Mouse (Mus musculus): ENCODE results near the gene Sec23a.
A peak's percentile ranks its signal among the peaks of the same experiment; 100 is the strongest.
"Not testable (repeated sequence)": the region's sequence is repeated elsewhere in the genome, so short reads cannot be mapped to it uniquely, and the experiment has no call there.

The Sec23a gene

GRCm38 (mm10) chr12:58981178-58981661 lies 30.6 kb downstream of the Sec23a start:
- not testable (repeated sequence) for DNase-seq

DNA sequence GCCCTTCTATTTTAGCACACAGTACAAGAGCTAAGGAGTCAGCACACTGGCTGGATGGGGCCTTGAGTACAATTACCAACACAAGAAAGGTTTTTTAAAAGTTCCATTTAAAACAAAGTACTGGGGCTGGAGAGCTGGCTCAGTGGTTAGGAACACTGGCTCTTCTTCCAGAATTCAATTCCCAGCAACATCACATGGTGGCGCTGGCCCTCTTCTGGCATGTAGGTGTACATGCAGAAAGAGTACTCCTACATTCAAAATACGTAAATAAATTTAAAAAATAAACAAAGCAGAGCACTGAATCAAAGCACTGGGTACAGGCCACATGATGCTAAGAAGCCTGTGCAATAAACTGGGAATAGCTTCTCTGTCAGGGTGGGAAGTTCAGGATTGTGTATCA lies 34.9 kb downstream of the Sec23a start:
- DNase-seq = no peak

DNA sequence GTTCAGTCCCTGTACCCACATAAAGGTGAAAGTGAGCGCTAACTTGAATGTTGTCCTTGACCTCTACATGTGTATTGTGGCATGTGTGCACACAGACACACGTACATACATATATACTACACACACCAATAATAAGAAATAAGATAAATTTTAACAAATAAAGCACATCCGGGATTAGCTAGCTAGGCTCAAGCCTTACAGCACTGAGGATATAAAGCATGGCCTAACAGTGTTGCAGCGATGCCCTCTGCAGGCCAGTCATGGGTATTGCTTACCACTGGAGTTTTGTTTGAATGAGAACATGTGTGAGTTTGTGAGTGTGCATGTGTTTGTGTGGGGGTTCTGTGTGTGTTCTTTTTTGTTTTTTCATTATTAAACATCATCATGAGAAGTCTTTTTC lies 47.2 kb downstream of the Sec23a start:
- no peak for DNase-seq

- DNase-seq = no peak
Measured at GRCm38 (mm10) chr12:58960844-58961243, 51.0 kb downstream of the Sec23a start.

DNA sequence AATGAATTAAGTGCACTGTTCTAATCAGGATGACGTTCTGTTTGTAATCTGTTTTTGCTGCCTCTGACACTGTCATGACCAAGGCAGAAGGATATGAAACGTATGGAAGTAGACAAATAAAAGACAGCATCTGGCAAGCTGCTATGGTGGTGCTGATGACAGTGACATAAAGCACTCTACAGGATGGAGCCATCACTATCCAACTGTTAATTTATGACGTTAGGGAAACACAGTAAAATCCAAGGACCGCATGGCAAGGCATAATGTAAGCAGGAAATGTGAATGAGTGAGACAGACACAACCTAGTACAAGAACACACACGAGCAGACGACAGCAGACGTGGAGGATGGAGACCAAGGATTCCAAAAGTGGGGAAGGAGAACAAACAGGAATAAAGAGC lies 55.2 kb downstream of the Sec23a start:
- no peak for DNase-seq

DNA sequence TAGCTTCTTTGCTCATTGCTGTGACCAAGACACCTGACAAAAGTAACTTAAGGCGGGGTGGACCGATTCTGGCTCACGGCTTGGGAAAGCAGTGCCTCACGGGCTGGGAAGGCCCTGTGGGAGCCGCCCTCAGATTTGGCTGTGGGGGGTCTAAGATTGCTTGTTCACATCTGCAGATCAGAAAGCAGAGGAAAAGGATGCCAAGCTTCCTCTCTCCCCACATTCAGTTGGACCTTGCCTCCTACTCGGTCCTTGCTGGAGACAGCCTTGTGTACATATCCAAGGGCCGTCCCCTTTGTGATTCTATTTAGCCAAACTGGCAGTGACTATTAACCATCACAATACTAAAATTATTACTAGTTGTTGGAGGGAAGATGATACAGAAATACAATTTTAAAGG lies 55.7 kb downstream of the Sec23a start:
- DNase-seq = no peak

DNA sequence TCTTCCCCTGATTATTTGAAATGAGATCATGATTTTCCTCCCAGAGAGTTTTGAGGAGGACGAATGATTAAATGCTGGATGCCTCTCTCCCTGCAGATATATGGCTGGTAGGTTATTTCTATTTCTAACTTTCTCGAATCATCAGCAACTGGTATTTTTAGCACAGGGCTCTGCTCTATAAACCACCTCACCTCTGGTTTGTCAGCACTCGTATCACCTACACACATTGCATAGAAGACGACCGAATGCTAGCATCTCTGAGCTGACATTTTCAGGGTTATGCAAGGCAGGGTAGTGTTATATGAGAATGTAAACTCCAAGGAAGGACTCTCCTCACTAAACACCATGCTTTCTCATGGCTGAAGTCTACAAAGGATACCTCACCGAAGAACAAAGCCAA lies 63.9 kb downstream of the Sec23a start:
- no peak for DNase-seq

DNA sequence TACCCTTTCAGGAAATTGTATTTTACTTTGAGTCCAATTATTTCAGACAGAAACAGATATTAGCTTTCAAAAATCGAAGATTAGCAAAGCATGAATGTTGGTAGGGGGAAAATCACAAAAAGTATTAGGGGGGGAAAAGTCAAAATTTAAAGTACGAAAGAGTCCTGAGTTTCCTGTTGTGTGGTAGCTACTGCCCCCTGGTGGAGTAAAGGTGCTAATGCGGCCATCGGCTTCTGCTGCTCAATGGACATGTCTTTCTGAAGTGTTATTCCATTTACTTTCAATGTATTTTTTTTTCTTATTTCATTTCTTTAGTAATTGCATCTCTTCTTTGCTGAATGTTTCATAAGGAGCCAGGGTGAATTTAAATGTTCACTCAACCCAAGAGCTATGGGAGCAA lies 64.6 kb downstream of the Sec23a start:
- DNase-seq = peak; percentile 13

GRCm38 (mm10) chr12:58942544-58942943 lies 69.3 kb downstream of the Sec23a start:
- no peak for DNase-seq

DNA sequence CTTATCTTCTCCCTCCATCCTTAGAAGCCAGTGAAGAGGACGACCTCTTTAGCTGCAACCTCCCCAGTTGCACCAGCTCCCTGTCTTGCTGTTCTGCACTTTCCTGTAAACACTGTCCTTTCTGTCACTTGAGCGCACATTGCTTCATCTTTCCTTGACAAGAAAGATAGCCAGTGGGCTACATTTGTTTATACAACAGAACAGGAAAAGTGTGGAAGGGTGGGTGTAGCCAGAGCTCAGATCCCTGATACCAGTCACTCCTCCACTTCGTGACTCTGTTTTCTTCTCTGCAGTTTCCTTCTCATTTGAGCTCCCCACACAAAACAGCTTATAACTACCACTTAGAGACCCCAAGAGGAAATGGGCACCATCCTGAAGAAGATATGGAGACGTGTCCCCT lies 77.2 kb downstream of the Sec23a start:
- DNase-seq = no peak

GRCm38 (mm10) chr12:58924996-58925395 lies 86.8 kb downstream of the Sec23a start:
- DNase-seq = no peak

GRCm38 (mm10) chr12:58924025-58924424 lies 87.8 kb downstream of the Sec23a start:
- peak; percentile 3 for DNase-seq

- DNase-seq = no peak
Measured at GRCm38 (mm10) chr12:58920775-58921174, 91.0 kb downstream of the Sec23a start.

GRCm38 (mm10) chr12:58919516-58919915 lies 92.3 kb downstream of the Sec23a start:
- DNase-seq = no peak

DNA sequence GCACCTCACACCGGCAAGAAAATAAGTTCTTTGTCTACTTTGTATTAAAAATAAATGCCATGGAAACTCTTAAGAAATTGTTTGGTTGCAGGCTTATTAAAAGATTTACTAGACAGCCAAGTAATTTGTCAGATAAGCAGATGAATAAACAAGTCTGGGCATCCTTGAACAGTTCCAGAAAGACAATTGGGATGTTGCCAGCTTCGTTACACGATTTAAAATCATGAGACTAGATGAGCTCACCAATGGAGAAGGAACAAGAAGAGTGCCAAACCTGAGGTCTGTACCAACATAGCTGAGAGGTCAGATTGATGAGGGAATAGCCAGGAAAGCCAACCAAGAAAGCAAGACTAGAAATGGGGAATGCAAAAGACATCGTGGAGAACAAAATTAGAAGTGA lies 102.0 kb downstream of the Sec23a start:
- DNase-seq = no peak
